Mouse (Mus musculus): ENCODE measurements around the gene Duox1. TPM values are rescaled to one million over a fixed set of nuclear protein-coding genes. Genes with fewer than 3 reads are reported as not detected.
A peak's percentile ranks its signal among the peaks of the same experiment; 100 is the strongest.

Duox1 gene
- polyA plus RNA-seq, 1 experiment from 2014 or later, result 0.12 TPM

DNA sequence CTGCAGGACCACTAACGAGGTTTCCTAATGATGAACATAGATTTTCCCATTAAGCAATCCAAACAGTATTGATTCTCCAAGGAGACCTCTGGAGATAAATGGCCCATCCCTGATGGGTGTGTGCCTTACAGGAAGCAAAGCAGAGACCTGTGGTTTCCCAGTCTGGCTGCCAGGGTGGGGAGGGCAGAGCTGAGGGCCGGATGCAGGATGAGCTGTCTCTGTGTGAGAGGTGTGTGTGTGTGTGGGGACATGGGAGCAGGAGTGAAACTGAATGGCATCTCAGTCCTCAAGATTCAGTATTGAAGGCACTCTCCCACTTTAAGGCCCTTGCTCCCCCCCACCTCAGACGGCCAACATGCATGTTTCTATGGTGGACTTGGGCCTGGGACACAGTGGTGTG, 40.7 kb downstream of the Duox1 start:
- peaks cover 49% of the 10 kb centered on the region for H3K36me3 ChIP-seq (replicated peaks; ENCODE audit: control insufficient read depth, insufficient read depth)
- H3K9ac ChIP-seq, result no peak overlapping the region
- no peak overlapping the region for H3K4me3 ChIP-seq (replicated peaks; ENCODE audit: low read length)
- H3K27ac ChIP-seq, result no peak overlapping the region
- peaks cover 38% of the 10 kb centered on the region for H3K4me1 ChIP-seq (replicated peaks; ENCODE audit: control insufficient read depth, insufficient read depth, low read length)
- no peaks in the 10 kb centered on the region for H3K9me3 ChIP-seq (ENCODE audit: control insufficient read depth, low read length)
- no peaks in the 10 kb centered on the region for H3K27me3 ChIP-seq (ENCODE audit: control insufficient read depth, insufficient read depth, low read length)
- no peak overlapping the region for H3K4me2 ChIP-seq (replicated peaks)
- DNase-seq (ENCODE audit: low spot score), result no peak
- 68% methylated on average over 3 of the region's 3 CpGs for WGBS
- no peak for ATAC-seq (ENCODE audit: low FRiP score)

DNA sequence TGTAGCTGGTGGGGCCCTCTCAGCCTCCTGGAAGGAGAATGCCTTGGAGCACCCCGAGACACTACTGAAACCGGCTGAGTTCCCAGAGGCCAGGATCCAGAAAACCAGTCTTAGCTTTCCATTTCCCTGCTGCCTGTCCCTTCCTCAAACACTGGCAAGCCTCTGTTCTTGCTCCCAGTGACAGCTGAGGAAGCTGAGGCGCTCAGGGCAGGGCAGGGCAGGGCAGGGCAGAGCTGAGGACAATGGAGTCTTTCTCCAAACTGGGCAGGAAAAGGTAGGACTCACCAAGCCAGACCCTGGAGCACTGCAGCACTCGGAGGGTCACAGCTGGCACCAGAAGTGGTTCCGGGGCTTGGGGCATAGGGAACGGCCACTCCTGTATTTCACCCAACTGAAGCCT, 44.8 kb downstream of the Duox1 start:
- Histone ChIP-seq H3K36me3 (replicated peaks; ENCODE audit: control insufficient read depth, insufficient read depth) (peaks cover 35% of the 10 kb centered on the region), H3K27me3 (ENCODE audit: control insufficient read depth, insufficient read depth, low read length) (no peaks in the 10 kb centered on the region), H3K27ac (no peak overlapping the region), H3K4me1 (replicated peaks; ENCODE audit: control insufficient read depth, insufficient read depth, low read length) (peaks cover 4% of the 10 kb centered on the region), H3K4me2 (replicated peaks) (no peak overlapping the region), H3K9me3 (ENCODE audit: control insufficient read depth, low read length) (no peaks in the 10 kb centered on the region), H3K9ac (no peak overlapping the region), H3K4me3 (replicated peaks; ENCODE audit: low read length) (no peak overlapping the region)
- DNase-seq (ENCODE audit: low spot score) (no peak), ATAC-seq (ENCODE audit: low FRiP score) (no peak)
- 88% methylated on average over 6 of the region's 6 CpGs for WGBS

DNA sequence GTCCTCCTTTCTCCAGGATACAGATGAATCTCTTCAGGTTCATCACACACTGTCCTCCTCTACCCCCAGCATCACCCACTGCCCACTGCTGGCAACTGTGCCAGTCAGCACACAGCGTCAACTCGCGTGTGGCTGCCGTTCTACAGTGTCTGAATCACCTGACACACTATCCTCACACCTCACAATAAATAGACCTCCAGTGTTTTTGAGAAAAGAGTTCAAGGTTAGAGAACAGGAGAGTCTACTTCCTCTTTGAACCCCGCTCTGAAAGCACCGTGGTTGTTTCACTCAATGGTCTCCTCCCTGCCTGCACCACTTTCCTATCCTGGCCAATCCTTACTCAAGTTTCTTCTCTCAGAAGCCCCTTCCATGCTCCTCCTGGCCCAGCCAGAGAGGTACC, 45.7 kb downstream of the Duox1 start:
- no peak overlapping the region for H3K27ac ChIP-seq
- H3K9me3 ChIP-seq (ENCODE audit: control insufficient read depth, low read length), result no peaks in the 10 kb centered on the region
- no peak overlapping the region for H3K4me3 ChIP-seq (replicated peaks; ENCODE audit: low read length)
- H3K27me3 ChIP-seq (ENCODE audit: control insufficient read depth, insufficient read depth, low read length), result no peaks in the 10 kb centered on the region
- H3K4me1 ChIP-seq (replicated peaks; ENCODE audit: control insufficient read depth, insufficient read depth, low read length), result peaks cover 12% of the 10 kb centered on the region
- no peak overlapping the region for H3K9ac ChIP-seq
- peaks cover 31% of the 10 kb centered on the region for H3K36me3 ChIP-seq (replicated peaks; ENCODE audit: control insufficient read depth, insufficient read depth)
- WGBS, result 91% methylated on average over 6 of the region's 6 CpGs
- DNase-seq (ENCODE audit: low spot score) (no peak), ATAC-seq (ENCODE audit: low FRiP score) (no peak)
- no peak overlapping the region for H3K4me2 ChIP-seq (replicated peaks)

GRCm38 (mm10) chr2:122361868-122362621, 46.6 kb downstream of the Duox1 start:
- H3K4me3 ChIP-seq (replicated peaks; ENCODE audit: low read length), result no peak overlapping the region
- H3K4me2 ChIP-seq (replicated peaks), result no peak overlapping the region
- H3K36me3 ChIP-seq (replicated peaks; ENCODE audit: control insufficient read depth, insufficient read depth), result peaks cover 23% of the 10 kb centered on the region
- 60% methylated on average over 10 of the region's 10 CpGs for WGBS
- no peaks in the 10 kb centered on the region for H3K9me3 ChIP-seq (ENCODE audit: control insufficient read depth, low read length)
- no peak for ATAC-seq (ENCODE audit: low FRiP score)
- no peak overlapping the region for H3K9ac ChIP-seq
- H3K4me1 ChIP-seq (replicated peaks; ENCODE audit: control insufficient read depth, insufficient read depth, low read length), result peaks cover 21% of the 10 kb centered on the region
- no peak overlapping the region for H3K27ac ChIP-seq
- DNase-seq (ENCODE audit: low spot score), result no peak
- H3K27me3 ChIP-seq (ENCODE audit: control insufficient read depth, insufficient read depth, low read length), result no peaks in the 10 kb centered on the region

GRCm38 (mm10) chr2:122362622-122363523, 47.4 kb downstream of the Duox1 start:
- Histone ChIP-seq H3K36me3 (replicated peaks; ENCODE audit: control insufficient read depth, insufficient read depth) (peaks cover 14% of the 10 kb centered on the region), H3K27me3 (ENCODE audit: control insufficient read depth, insufficient read depth, low read length) (no peaks in the 10 kb centered on the region), H3K4me1 (replicated peaks; ENCODE audit: control insufficient read depth, insufficient read depth, low read length) (peaks cover 28% of the 10 kb centered on the region), H3K4me3 (replicated peaks; ENCODE audit: low read length) (no peak overlapping the region), H3K9ac (no peak overlapping the region), H3K9me3 (ENCODE audit: control insufficient read depth, low read length) (no peaks in the 10 kb centered on the region), H3K4me2 (replicated peaks) (no peak overlapping the region), H3K27ac (no peak overlapping the region)
- WGBS, result 73% methylated on average over 13 of the region's 13 CpGs
- DNase-seq (ENCODE audit: low spot score) (no peak), ATAC-seq (ENCODE audit: low FRiP score) (no peak)

- Histone ChIP-seq H3K9ac (no peak overlapping the region), H3K27me3 (ENCODE audit: control insufficient read depth, insufficient read depth, low read length) (no peaks in the 10 kb centered on the region), H3K4me2 (replicated peaks) (no peak overlapping the region), H3K36me3 (replicated peaks; ENCODE audit: control insufficient read depth, insufficient read depth) (0 out of 2 replicates have a peak, but pooled peaks cover 3% of the 10 kb centered on the region), H3K27ac (no peak overlapping the region), H3K4me3 (replicated peaks; ENCODE audit: low read length) (no peak overlapping the region), H3K9me3 (ENCODE audit: control insufficient read depth, low read length) (no peaks in the 10 kb centered on the region), H3K4me1 (replicated peaks; ENCODE audit: control insufficient read depth, insufficient read depth, low read length) (peaks cover 30% of the 10 kb centered on the region)
- 84% methylated on average over 3 of the region's 3 CpGs for WGBS
- ATAC-seq (ENCODE audit: low FRiP score), result no peak
- no peak for DNase-seq (ENCODE audit: low spot score)
Observed at GRCm38 (mm10) chr2:122364352-122364944, 49.0 kb downstream of the Duox1 start.

DNA sequence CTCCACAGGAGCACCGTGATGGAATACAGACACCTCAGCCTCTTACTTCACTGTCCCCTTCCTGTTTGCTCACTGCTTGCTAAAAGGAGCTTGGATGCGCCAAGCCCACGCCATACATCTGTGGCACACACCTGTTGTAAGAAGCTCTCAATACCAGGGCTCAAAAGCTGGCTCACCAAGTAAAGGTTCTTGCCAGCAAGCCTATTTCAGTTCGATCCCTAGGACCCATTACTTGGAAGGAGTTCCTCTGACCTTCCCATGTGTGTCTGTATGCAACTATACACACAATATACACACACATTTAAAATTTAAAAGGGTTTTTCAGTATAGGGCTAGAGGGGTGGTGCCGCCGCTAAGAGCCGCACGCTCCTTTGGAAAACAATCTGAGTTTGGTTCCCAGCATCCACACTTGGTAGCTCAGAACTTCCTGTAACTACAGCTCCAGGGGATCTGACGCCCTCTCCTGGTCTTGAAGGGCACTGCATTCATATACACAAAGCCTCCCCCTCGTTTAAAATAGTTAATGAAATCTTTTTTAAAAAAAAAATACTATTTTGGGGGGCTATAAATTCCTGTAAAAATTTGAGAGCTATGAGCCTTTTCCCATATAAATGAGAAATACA, 49.9 kb downstream of the Duox1 start:
- Histone ChIP-seq H3K27me3 (ENCODE audit: control insufficient read depth, insufficient read depth, low read length) (peaks cover 4% of the 10 kb centered on the region; the same call in 1 of the 2 replicates), H3K27ac (0 out of 2 replicates have a peak overlapping the region, but pooled peaks have one; percentile 36), H3K4me2 (replicated peaks) (peak overlapping the region; percentile 84), H3K9ac (no peak overlapping the region), H3K9me3 (ENCODE audit: control insufficient read depth, low read length) (no peaks in the 10 kb centered on the region), H3K4me3 (replicated peaks; ENCODE audit: low read length) (no peak overlapping the region), H3K4me1 (replicated peaks; ENCODE audit: control insufficient read depth, insufficient read depth, low read length) (peaks cover 34% of the 10 kb centered on the region), H3K36me3 (replicated peaks; ENCODE audit: control insufficient read depth, insufficient read depth) (no peaks in the 10 kb centered on the region)
- DNase-seq (ENCODE audit: low spot score) (no peak), ATAC-seq (ENCODE audit: low FRiP score) (no peak)
- WGBS, result 87% methylated on average over 10 of the region's 10 CpGs

DNA sequence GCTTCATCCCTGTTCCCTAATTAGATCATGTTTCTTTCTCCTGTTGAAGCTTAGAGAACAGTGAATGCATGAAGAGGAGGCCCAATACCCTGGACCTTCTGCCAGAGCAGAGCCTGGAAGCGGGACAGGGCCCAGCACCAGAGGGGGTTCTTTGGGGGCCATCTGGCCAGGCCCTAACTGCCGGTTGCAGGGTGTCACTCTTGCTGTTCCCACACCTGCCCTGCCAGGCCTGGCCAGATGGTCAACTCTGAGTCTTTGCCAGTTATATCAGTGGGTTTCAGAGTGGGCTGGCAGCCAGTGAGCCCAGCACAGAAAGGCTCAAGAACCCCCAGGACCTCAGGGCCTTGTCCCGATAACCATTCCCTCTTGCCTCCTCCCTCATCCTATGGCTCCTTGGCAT, 50.6 kb downstream of the Duox1 start:
- DNase-seq (ENCODE audit: low spot score), result no peak
- ATAC-seq (ENCODE audit: low FRiP score), result no peak
- Histone ChIP-seq H3K27me3 (ENCODE audit: control insufficient read depth, insufficient read depth, low read length) (peaks cover 4% of the 10 kb centered on the region; the same call in 1 of the 2 replicates), H3K36me3 (replicated peaks; ENCODE audit: control insufficient read depth, insufficient read depth) (no peaks in the 10 kb centered on the region), H3K4me2 (replicated peaks) (peak overlapping the region; percentile 84), H3K4me1 (replicated peaks; ENCODE audit: control insufficient read depth, insufficient read depth, low read length) (peaks cover 34% of the 10 kb centered on the region), H3K4me3 (replicated peaks; ENCODE audit: low read length) (peak overlapping the region; percentile 95), H3K9me3 (ENCODE audit: control insufficient read depth, low read length) (no peaks in the 10 kb centered on the region), H3K9ac (peak overlapping the region; percentile 96; the same call in 1 of the 2 replicates), H3K27ac (peak overlapping the region; percentile 56; the same call in 1 of the 2 replicates)
- 43% methylated on average over 3 of the region's 3 CpGs for WGBS

Measured in hindbrain, embryonic 14.5 days (tissue).